Mouse (Mus musculus): ENCODE measurements around the gene Hsp90ab1. TPM values are rescaled to one million over a fixed set of nuclear protein-coding genes. Genes with fewer than 3 reads are reported as not detected.

Hsp90ab1 gene
- polyA plus RNA-seq (2015; fragmentation: Nextera tagmentation; extraction: Ambion mirVana) = 715 and 750 TPM in 2 replicates

DNA sequence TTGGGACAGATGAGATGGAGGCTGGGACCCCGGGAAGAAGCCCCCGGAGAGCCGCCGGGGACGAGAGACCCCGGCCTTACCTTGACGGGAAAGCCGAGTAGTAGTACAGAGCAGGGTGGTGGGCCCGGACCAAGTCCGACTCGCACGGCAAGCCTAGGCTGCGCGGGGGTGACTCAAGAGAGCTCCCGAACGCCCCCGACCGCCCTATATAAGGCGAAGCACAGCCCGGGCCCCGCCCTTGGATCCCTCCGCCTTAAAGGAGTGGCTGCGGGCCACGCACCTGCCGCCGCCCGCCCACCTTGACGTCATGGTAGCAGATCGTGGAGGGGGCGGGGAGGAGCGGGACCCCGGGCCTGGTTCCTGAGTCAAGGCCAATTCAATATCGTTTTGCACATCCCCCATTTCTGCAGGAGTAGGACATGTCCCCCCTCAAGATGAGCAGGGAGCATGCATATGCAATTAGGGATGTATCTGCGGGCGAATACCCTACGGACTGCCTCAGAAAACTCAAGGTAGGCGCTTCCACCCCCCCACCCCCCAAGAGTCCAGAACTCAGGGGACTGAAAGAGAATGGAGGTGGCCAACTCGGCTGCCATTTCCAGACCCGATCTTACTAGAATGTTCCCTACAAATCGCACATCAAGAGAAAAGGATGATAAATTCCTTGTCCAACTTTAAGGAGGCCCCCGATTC lies at the start of gene Hsp90ab1:
TSS of gene Hsp90ab1 (minus strand) at position 185 of the 693 bp plus-strand sequence.
- TF ChIP-seq CTCF (IDR thresholded peaks at IDR 0.05; ENCODE audit: low read depth) (no peak), EP300 (optimal IDR thresholded peaks at IDR 0.05) (peak; percentile 14)
- H3K36me3 ChIP-seq (ENCODE audit: control insufficient read depth, insufficient read depth, low read length) = peaks cover 29% of the 10 kb centered on the region
- H3K27me3 ChIP-seq (ENCODE audit: control insufficient read depth, insufficient read depth, low read length) = no peaks in the 10 kb centered on the region
- H3K4me2 ChIP-seq (replicated peaks; ENCODE audit: low read depth) = peak within 1 kb of the TSS; percentile 80
- ATAC-seq (ENCODE audit: low FRiP score, low TSS enrichment) (peak; percentile 86), DNase-seq (ENCODE audit: low spot score) (peak; percentile 99)
- WGBS = under 1% methylated on average over 41 of the region's 41 CpGs
- H3K4me3 ChIP-seq (ENCODE audit: low read depth, low read length) = peak within 1 kb of the TSS; percentile 100
- H3K27ac ChIP-seq (replicated peaks) = peak within 1 kb of the TSS; percentile 97
- no peaks in the 10 kb centered on the region; the same call in 1 of the 2 replicates for H3K4me1 ChIP-seq (replicated peaks; ENCODE audit: control insufficient read depth, insufficient read depth)
- peak within 1 kb of the TSS; percentile 98 for H3K9ac ChIP-seq (ENCODE audit: low read length)
- no peaks in the 10 kb centered on the region for H3K9me3 ChIP-seq (ENCODE audit: control insufficient read depth, low read length)

DNA sequence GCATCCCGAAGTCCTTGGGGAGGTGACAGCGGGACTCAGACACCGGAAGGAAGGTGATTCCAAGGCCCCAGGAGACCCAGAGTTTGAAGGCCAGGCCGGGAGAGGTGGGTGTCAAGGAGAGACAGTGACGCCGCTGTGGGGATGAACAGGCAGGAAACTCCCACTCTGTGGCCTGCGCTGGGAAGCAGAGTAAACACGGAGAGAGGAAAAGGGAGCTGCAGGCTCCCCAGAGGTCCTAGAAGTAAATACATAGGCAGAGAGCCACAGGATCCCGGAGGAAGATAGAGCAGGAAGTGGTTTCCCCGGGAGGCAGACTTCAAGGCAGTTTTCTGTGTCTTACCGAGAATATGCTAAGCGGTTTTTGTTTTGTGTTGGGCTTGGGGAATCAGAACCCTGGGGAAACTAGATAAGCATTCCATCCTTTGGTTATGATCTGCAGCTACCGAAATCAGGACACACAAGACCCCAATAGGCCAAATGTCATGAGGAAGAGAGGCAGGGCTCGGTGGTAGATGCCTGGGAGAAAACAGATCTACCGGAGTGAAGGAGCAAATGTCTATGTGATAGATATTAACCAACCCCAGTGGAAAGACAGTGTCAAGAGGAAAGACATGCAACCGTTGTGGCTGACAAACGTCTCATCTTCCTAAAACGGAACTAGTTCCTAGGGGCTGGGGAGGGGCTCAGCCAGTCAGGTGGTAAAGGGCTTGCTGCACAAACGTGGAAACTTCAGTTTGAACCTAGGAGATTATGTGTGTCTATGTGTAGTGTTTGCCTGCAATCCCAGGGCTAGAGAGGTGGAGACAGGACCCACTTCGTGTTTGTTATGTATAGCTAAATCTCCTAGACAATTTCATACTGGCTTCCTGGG lies 46.5 kb upstream of the Hsp90ab1 start:
- H3K4me3 ChIP-seq (ENCODE audit: low read depth, low read length) = no peak overlapping the region
- no peak for TF ChIP-seq CTCF (IDR thresholded peaks at IDR 0.05; ENCODE audit: low read depth)
- no peak for TF ChIP-seq EP300 (optimal IDR thresholded peaks at IDR 0.05)
- H3K27ac ChIP-seq (replicated peaks) = peak overlapping the region; percentile 69
- H3K36me3 ChIP-seq (ENCODE audit: control insufficient read depth, insufficient read depth, low read length) = no peaks in the 10 kb centered on the region
- WGBS = 24% methylated on average over 20 of the region's 20 CpGs
- H3K4me2 ChIP-seq (replicated peaks; ENCODE audit: low read depth) = peak overlapping the region; percentile 21
- ATAC-seq (ENCODE audit: low FRiP score, low TSS enrichment) = peak; percentile 32; the same call in 1 of the 2 replicates
- peak overlapping the region; percentile 52 for H3K9ac ChIP-seq (ENCODE audit: low read length)
- no peak for DNase-seq (ENCODE audit: low spot score)
- H3K9me3 ChIP-seq (ENCODE audit: control insufficient read depth, low read length) = no peaks in the 10 kb centered on the region
- H3K4me1 ChIP-seq (replicated peaks; ENCODE audit: control insufficient read depth, insufficient read depth) = no peaks in the 10 kb centered on the region
- no peaks in the 10 kb centered on the region for H3K27me3 ChIP-seq (ENCODE audit: control insufficient read depth, insufficient read depth, low read length)

DNA sequence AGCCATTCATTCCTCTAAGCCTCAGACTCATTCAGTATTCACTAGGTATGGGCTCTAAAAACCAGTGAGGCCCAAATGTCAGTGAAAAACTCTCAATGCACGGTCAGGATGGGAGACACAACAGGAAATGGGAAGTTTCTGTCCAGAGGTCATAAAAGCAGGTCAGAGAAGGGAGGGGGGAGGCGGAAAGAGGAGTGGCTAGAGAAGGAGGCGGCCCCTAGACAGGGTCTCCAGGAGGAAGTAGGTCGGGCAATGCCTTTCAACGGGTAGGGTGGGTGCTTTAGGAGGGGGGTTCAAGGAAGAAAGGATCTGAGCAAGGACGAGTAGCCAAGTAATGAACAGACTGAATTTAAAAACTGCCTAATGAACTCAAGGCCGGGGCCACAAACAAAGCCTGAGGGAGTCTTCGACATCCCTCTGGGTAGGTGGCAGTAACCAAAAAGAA lies 45.9 kb upstream of the Hsp90ab1 start:
- no peaks in the 10 kb centered on the region for H3K9me3 ChIP-seq (ENCODE audit: control insufficient read depth, low read length)
- 36% methylated on average over 8 of the region's 8 CpGs for WGBS
- H3K36me3 ChIP-seq (ENCODE audit: control insufficient read depth, insufficient read depth, low read length) = no peaks in the 10 kb centered on the region
- ATAC-seq (ENCODE audit: low FRiP score, low TSS enrichment) (no peak), DNase-seq (ENCODE audit: low spot score) (no peak)
- peak overlapping the region; percentile 52 for H3K9ac ChIP-seq (ENCODE audit: low read length)
- H3K27me3 ChIP-seq (ENCODE audit: control insufficient read depth, insufficient read depth, low read length) = no peaks in the 10 kb centered on the region
- TF ChIP-seq EP300 (optimal IDR thresholded peaks at IDR 0.05) = no peak
- no peak for TF ChIP-seq CTCF (IDR thresholded peaks at IDR 0.05; ENCODE audit: low read depth)
- H3K4me2 ChIP-seq (replicated peaks; ENCODE audit: low read depth) = peak overlapping the region; percentile 21
- no peak overlapping the region for H3K4me3 ChIP-seq (ENCODE audit: low read depth, low read length)
- H3K4me1 ChIP-seq (replicated peaks; ENCODE audit: control insufficient read depth, insufficient read depth) = no peaks in the 10 kb centered on the region
- peak overlapping the region; percentile 69 for H3K27ac ChIP-seq (replicated peaks)

DNA sequence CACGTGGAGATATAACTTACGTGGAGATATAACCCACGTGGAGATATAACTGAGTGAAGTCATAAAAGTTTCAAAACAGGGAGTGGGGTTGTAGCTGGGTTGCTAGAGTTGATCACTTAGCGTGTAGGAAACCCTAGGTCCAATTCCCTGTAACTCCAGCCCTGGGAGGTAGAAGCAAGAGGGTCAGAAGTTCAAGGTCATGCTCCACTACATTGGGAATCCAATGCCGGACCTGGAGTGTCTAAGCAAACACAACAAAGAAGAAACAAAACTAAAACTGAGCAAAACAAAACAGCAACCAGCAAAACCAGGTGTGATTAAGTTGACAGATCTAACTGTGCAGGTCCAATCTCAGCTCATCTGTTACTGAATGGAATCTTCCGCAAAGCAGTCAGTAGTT lies 44.6 kb upstream of the Hsp90ab1 start:
- no peak overlapping the region for H3K27ac ChIP-seq (replicated peaks)
- DNase-seq (ENCODE audit: low spot score) (no peak), ATAC-seq (ENCODE audit: low FRiP score, low TSS enrichment) (no peak)
- no peaks in the 10 kb centered on the region for H3K4me1 ChIP-seq (replicated peaks; ENCODE audit: control insufficient read depth, insufficient read depth)
- H3K9ac ChIP-seq (ENCODE audit: low read length) = no peak overlapping the region
- H3K36me3 ChIP-seq (ENCODE audit: control insufficient read depth, insufficient read depth, low read length) = no peaks in the 10 kb centered on the region
- H3K27me3 ChIP-seq (ENCODE audit: control insufficient read depth, insufficient read depth, low read length) = no peaks in the 10 kb centered on the region
- WGBS = 84% methylated on average over 6 of the region's 6 CpGs
- H3K4me2 ChIP-seq (replicated peaks; ENCODE audit: low read depth) = no peak overlapping the region
- TF ChIP-seq EP300 (optimal IDR thresholded peaks at IDR 0.05) (no peak), CTCF (IDR thresholded peaks at IDR 0.05; ENCODE audit: low read depth) (no peak)
- no peaks in the 10 kb centered on the region for H3K9me3 ChIP-seq (ENCODE audit: control insufficient read depth, low read length)
- no peak overlapping the region for H3K4me3 ChIP-seq (ENCODE audit: low read depth, low read length)

DNA sequence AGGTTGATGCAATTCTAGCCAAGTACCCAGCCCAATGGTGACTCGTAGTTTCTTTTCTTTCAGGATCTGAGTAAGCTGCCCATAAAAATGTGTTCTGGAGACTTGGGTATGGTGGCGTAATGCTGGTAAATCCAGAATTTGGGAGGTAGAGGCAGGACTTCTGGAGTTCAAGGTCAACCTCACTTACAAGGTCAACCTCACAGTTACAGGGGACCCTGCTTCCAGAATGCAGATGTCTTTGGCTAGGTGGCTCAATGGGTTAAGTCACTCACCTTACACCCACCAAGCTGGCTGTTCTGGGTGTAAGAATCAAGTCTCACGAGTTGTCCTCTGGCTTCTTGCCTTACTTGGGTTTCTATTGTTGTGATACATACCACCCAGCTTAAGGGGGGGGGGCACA lies 43.6 kb upstream of the Hsp90ab1 start:
- Histone ChIP-seq H3K4me2 (replicated peaks; ENCODE audit: low read depth) (no peak overlapping the region), H3K4me3 (ENCODE audit: low read depth, low read length) (no peak overlapping the region), H3K4me1 (replicated peaks; ENCODE audit: control insufficient read depth, insufficient read depth) (no peaks in the 10 kb centered on the region), H3K9me3 (ENCODE audit: control insufficient read depth, low read length) (no peaks in the 10 kb centered on the region), H3K27ac (replicated peaks) (no peak overlapping the region), H3K36me3 (ENCODE audit: control insufficient read depth, insufficient read depth, low read length) (no peaks in the 10 kb centered on the region), H3K27me3 (ENCODE audit: control insufficient read depth, insufficient read depth, low read length) (no peaks in the 10 kb centered on the region), H3K9ac (ENCODE audit: low read length) (no peak overlapping the region)
- DNase-seq (ENCODE audit: low spot score) (no peak), ATAC-seq (ENCODE audit: low FRiP score, low TSS enrichment) (no peak)
- TF ChIP-seq EP300 (optimal IDR thresholded peaks at IDR 0.05) (no peak), CTCF (IDR thresholded peaks at IDR 0.05; ENCODE audit: low read depth) (no peak)
- 61% methylated on average over 3 of the region's 3 CpGs for WGBS
